Comparison of ENCODE assay signal across 14 mouse cellular contexts in the genomic region with DNA sequence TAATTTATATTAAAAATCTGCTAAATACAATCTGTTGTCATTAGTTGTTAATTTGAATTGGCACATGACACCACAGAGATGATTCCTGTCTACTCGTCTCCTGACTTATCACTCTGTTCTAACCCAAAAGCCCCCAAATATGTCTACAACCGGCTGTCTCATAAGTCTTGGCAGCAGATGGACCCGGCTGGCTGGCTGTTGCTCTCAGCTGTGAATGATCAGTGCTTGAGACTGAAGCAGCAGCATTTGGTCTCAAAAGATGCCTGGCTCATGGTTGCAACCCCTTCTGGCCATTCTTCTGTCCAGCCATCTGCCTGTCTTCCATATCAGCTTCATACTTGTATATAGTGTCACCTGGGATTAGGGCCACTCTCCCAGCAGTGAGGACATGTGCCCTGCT.
DNase-seq lines count a peak whose midpoint lies in the region; ATAC-seq lines count a peak whose summit lies in the region.
"Had no signal": no experiment of that assay in that cellular context is flagged by ENCODE, and none has a peak within 500 bp of the region (broad histone marks: within the 10 kb centered on the region; RNA-seq: fewer than 3 reads in every experiment).

No protein-coding gene starts in this region.

- WGBS in kidney, embryonic 14.5 days: 77% methylated on average over 3 of the region's 3 CpGs

- no peak overlapping the region for H3K4me3 ChIP-seq in kidney, embryonic 14.5 days (ENCODE audit: low read length)
- H3K4me3 ChIP-seq: liver, embryonic 15.5 days; midbrain, embryonic 15.5 days; neural tube, embryonic 15.5 days had no signal

- no peaks in the 10 kb centered on the region for H3K36me3 ChIP-seq in kidney, embryonic 14.5 days (ENCODE audit: control insufficient read depth, insufficient read depth, low read length)
- H3K36me3 ChIP-seq: G1E; liver, embryonic 15.5 days; midbrain, embryonic 15.5 days; neural tube, embryonic 15.5 days had no signal

- H3K4me1 ChIP-seq in kidney, embryonic 14.5 days (ENCODE audit: control insufficient read depth, insufficient read depth, low read length): no peaks in the 10 kb centered on the region
- H3K4me1 ChIP-seq: liver, embryonic 15.5 days; midbrain, embryonic 15.5 days; neural tube, embryonic 15.5 days had no signal

- H3K27me3 ChIP-seq in kidney, embryonic 14.5 days (ENCODE audit: control insufficient read depth, insufficient read depth, low read length): no peaks in the 10 kb centered on the region
- H3K27me3 ChIP-seq: liver, embryonic 15.5 days; midbrain, embryonic 15.5 days; neural tube, embryonic 15.5 days had no signal

- H3K4me2 ChIP-seq in kidney, embryonic 14.5 days (replicated peaks; ENCODE audit: low read depth, low read length): no peak overlapping the region
- H3K4me2 ChIP-seq: liver, embryonic 15.5 days; midbrain, embryonic 15.5 days; neural tube, embryonic 15.5 days had no signal

- H3K9me3 ChIP-seq in kidney, embryonic 14.5 days (ENCODE audit: control insufficient read depth, low read length): no peaks in the 10 kb centered on the region
- H3K9me3 ChIP-seq: liver, embryonic 15.5 days; midbrain, embryonic 15.5 days; neural tube, embryonic 15.5 days had no signal

- H3K9ac ChIP-seq in kidney, embryonic 14.5 days (ENCODE audit: low read depth, low read length): no peak overlapping the region
- H3K9ac ChIP-seq: liver, embryonic 15.5 days; midbrain, embryonic 15.5 days; neural tube, embryonic 15.5 days had no signal

- ATAC-seq in kidney, embryonic 14.5 days (ENCODE audit: low FRiP score, low TSS enrichment): no peak
- ATAC-seq: midbrain, embryonic 15.5 days had no signal

- peak; percentile 65 to 70 for DNase-seq in cerebellum, postnatal 14 days
- no peak for DNase-seq in cerebellum, adult 9-10 months
- DNase-seq in kidney, postnatal 14 days: peak; percentile 12
- DNase-seq in brain, embryonic 18.5 days (ENCODE audit: low read depth, low spot score): peak; percentile 34
- DNase-seq in layer of hippocampus, adult 18-20 months (ENCODE audit: low spot score in 2 of 2): peak; percentile 55 to 75
- DNase-seq in embryo, embryonic 10 days (ENCODE audit: low spot score): no peak
- DNase-seq in yolk sac, embryonic 10.5 days (ENCODE audit: low spot score): no peak
- DNase-seq: kidney, adult 8-10 months; right cerebral cortex, postnatal 25 days had no signal

- H3K27ac ChIP-seq in kidney, embryonic 14.5 days (ENCODE audit: low read depth, low read length): no peak overlapping the region
- H3K27ac ChIP-seq: liver, embryonic 15.5 days; midbrain, embryonic 15.5 days; neural tube, embryonic 15.5 days had no signal

Comparison
In these comparisons a context has a peak if more than half of its experiments do, and no peak if none do; other contexts are left out.
1. DNase-seq: peak in cerebellum, postnatal 14 days (2 of 2), kidney, postnatal 14 days (single experiment), brain, embryonic 18.5 days (single experiment) and layer of hippocampus, adult 18-20 months (2 of 2); none in cerebellum, adult 9-10 months (single experiment), embryo, embryonic 10 days (single experiment) and yolk sac, embryonic 10.5 days (single experiment).